Mouse (Mus musculus): ENCODE data around the gene Trnt1. TPM values are rescaled to one million over a fixed set of nuclear protein-coding genes. Genes with fewer than 3 reads are reported as not detected.

The Trnt1 gene
- polyA plus RNA-seq, 1 experiment from 2014 or later: 42.1 TPM

GRCm38 (mm10) chr6:106791429-106791828, 22.5 kb downstream of the Trnt1 start:
- Histone ChIP-seq H3K27me3 (replicated peaks) (no peaks in the 10 kb centered on the region), H3K4me1 (peaks cover 2% of the 10 kb centered on the region; the same call in 1 of the 2 replicates), H3K27ac (replicated peaks) (no peak overlapping the region), H3K4me2 (no peak overlapping the region), H3K4me3 (no peak overlapping the region), H3K9ac (no peak overlapping the region), H3K36me3 (peaks cover 73% of the 10 kb centered on the region), H3K9me3 (no peaks in the 10 kb centered on the region)
- ATAC-seq (ENCODE audit: extremely low read depth, insufficient number of reproducible peaks, low FRiP score, low TSS enrichment): no peak
- 87% methylated on average over 8 of the region's 8 CpGs for WGBS

GRCm38 (mm10) chr6:106792486-106792885, 23.6 kb downstream of the Trnt1 start:
- 90% methylated on average over 5 of the region's 5 CpGs for WGBS
- Histone ChIP-seq H3K4me1 (peaks cover 5% of the 10 kb centered on the region; the same call in 1 of the 2 replicates), H3K27ac (replicated peaks) (no peak overlapping the region), H3K36me3 (peaks cover 63% of the 10 kb centered on the region), H3K9me3 (no peaks in the 10 kb centered on the region), H3K27me3 (replicated peaks) (no peaks in the 10 kb centered on the region), H3K9ac (no peak overlapping the region), H3K4me2 (no peak overlapping the region), H3K4me3 (no peak overlapping the region)
- ATAC-seq (ENCODE audit: extremely low read depth, insufficient number of reproducible peaks, low FRiP score, low TSS enrichment): no peak

GRCm38 (mm10) chr6:106793088-106793487, 24.2 kb downstream of the Trnt1 start:
- peaks cover 60% of the 10 kb centered on the region for H3K36me3 ChIP-seq
- ATAC-seq (ENCODE audit: extremely low read depth, insufficient number of reproducible peaks, low FRiP score, low TSS enrichment): no peak
- H3K9me3 ChIP-seq: no peaks in the 10 kb centered on the region
- H3K4me3 ChIP-seq: no peak overlapping the region
- H3K4me1 ChIP-seq: peaks cover 5% of the 10 kb centered on the region; the same call in 1 of the 2 replicates
- H3K27me3 ChIP-seq (replicated peaks): no peaks in the 10 kb centered on the region
- H3K9ac ChIP-seq: no peak overlapping the region
- H3K4me2 ChIP-seq: no peak overlapping the region
- WGBS: 88% methylated on average over 7 of the region's 7 CpGs
- H3K27ac ChIP-seq (replicated peaks): no peak overlapping the region

GRCm38 (mm10) chr6:106793621-106794020, 24.7 kb downstream of the Trnt1 start:
- H3K9ac ChIP-seq: no peak overlapping the region
- no peak overlapping the region for H3K4me3 ChIP-seq
- WGBS: 93% methylated on average over 10 of the region's 10 CpGs
- no peak for ATAC-seq (ENCODE audit: extremely low read depth, insufficient number of reproducible peaks, low FRiP score, low TSS enrichment)
- no peak overlapping the region for H3K27ac ChIP-seq (replicated peaks)
- no peaks in the 10 kb centered on the region for H3K27me3 ChIP-seq (replicated peaks)
- H3K4me1 ChIP-seq: peaks cover 9% of the 10 kb centered on the region
- no peak overlapping the region for H3K4me2 ChIP-seq
- no peaks in the 10 kb centered on the region for H3K9me3 ChIP-seq
- H3K36me3 ChIP-seq: peaks cover 55% of the 10 kb centered on the region

GRCm38 (mm10) chr6:106794094-106794814, 25.3 kb downstream of the Trnt1 start:
- Histone ChIP-seq H3K9me3 (no peaks in the 10 kb centered on the region), H3K36me3 (peaks cover 49% of the 10 kb centered on the region), H3K9ac (no peak overlapping the region), H3K4me2 (no peak overlapping the region), H3K4me3 (no peak overlapping the region), H3K27me3 (replicated peaks) (no peaks in the 10 kb centered on the region), H3K4me1 (peaks cover 16% of the 10 kb centered on the region), H3K27ac (replicated peaks) (no peak overlapping the region)
- ATAC-seq (ENCODE audit: extremely low read depth, insufficient number of reproducible peaks, low FRiP score, low TSS enrichment): no peak
- WGBS: 79% methylated on average over 13 of the region's 13 CpGs

GRCm38 (mm10) chr6:106799333-106800226, 30.7 kb downstream of the Trnt1 start, which contains the start of gene Crbn:
Gene Crbn, minus strand, starts transcription at chr6:106800077.
- Histone ChIP-seq H3K4me1 (peaks cover 17% of the 10 kb centered on the region), H3K4me2 (peak within 1 kb of the TSS; percentile 91), H3K9ac (peak within 1 kb of the TSS; percentile 81), H3K4me3 (peak within 1 kb of the TSS; percentile 65), H3K9me3 (no peaks in the 10 kb centered on the region), H3K36me3 (peaks cover 10% of the 10 kb centered on the region), H3K27me3 (replicated peaks) (no peaks in the 10 kb centered on the region), H3K27ac (replicated peaks) (no peak within 1 kb of the TSS)
- peak; percentile 89 for ATAC-seq (ENCODE audit: extremely low read depth, insufficient number of reproducible peaks, low FRiP score, low TSS enrichment)
- WGBS: 2% methylated on average over 53 of the region's 57 CpGs

- peak overlapping the region; percentile 65 for H3K4me3 ChIP-seq
- no peak for ATAC-seq (ENCODE audit: extremely low read depth, insufficient number of reproducible peaks, low FRiP score, low TSS enrichment)
- H3K9ac ChIP-seq: no peak overlapping the region
- WGBS: 45% methylated on average over 5 of the region's 5 CpGs
- H3K36me3 ChIP-seq: peaks cover 5% of the 10 kb centered on the region; the same call in 1 of the 2 replicates
- no peaks in the 10 kb centered on the region for H3K27me3 ChIP-seq (replicated peaks)
- H3K9me3 ChIP-seq: no peaks in the 10 kb centered on the region
- peaks cover 17% of the 10 kb centered on the region for H3K4me1 ChIP-seq
- no peak overlapping the region for H3K27ac ChIP-seq (replicated peaks)
- H3K4me2 ChIP-seq: peak overlapping the region; percentile 91
These were observed 31.3 kb downstream of the Trnt1 start for GRCm38 (mm10) chr6:106800227-106800557.

- 34% methylated on average over 2 of the region's 2 CpGs for WGBS
- no peaks in the 10 kb centered on the region for H3K27me3 ChIP-seq (replicated peaks)
- ATAC-seq (ENCODE audit: extremely low read depth, insufficient number of reproducible peaks, low FRiP score, low TSS enrichment): no peak
These were observed 36.0 kb downstream of the Trnt1 start for GRCm38 (mm10) chr6:106804904-106805303.

GRCm38 (mm10) chr6:106809161-106809560, 40.2 kb downstream of the Trnt1 start:
- Histone ChIP-seq H3K4me2 (no peak overlapping the region), H3K4me1 (no peaks in the 10 kb centered on the region), H3K9ac (no peak overlapping the region), H3K27me3 (replicated peaks) (no peaks in the 10 kb centered on the region), H3K4me3 (no peak overlapping the region), H3K9me3 (no peaks in the 10 kb centered on the region; the same call in 1 of the 2 replicates), H3K36me3 (no peaks in the 10 kb centered on the region), H3K27ac (replicated peaks) (no peak overlapping the region)
- 44% methylated on average over 2 of the region's 2 CpGs for whole genome bisulfite sequencing
- ATAC-seq (ENCODE audit: extremely low read depth, insufficient number of reproducible peaks, low FRiP score, low TSS enrichment): no peak

More at GRCm38 (mm10) chr6:106804904-106805303, 36.0 kb downstream of the Trnt1 start:
- Histone ChIP-seq H3K4me1 (no peaks in the 10 kb centered on the region), H3K4me2 (no peak overlapping the region), H3K36me3 (no peaks in the 10 kb centered on the region), H3K27ac (replicated peaks) (no peak overlapping the region), H3K9me3 (no peaks in the 10 kb centered on the region), H3K4me3 (no peak overlapping the region), H3K9ac (no peak overlapping the region)

GRCm38 (mm10) chr6:106810686-106811085, 41.8 kb downstream of the Trnt1 start:
- H3K4me2 ChIP-seq: no peak overlapping the region
- ATAC-seq (ENCODE audit: extremely low read depth, insufficient number of reproducible peaks, low FRiP score, low TSS enrichment): no peak
- WGBS: 73% methylated on average over 3 of the region's 3 CpGs
- no peaks in the 10 kb centered on the region for H3K4me1 ChIP-seq
- no peaks in the 10 kb centered on the region; the same call in 1 of the 2 replicates for H3K9me3 ChIP-seq
- H3K27me3 ChIP-seq (replicated peaks): no peaks in the 10 kb centered on the region
- H3K27ac ChIP-seq (replicated peaks): no peak overlapping the region
- H3K9ac ChIP-seq: no peak overlapping the region
- H3K4me3 ChIP-seq: no peak overlapping the region
- H3K36me3 ChIP-seq: no peaks in the 10 kb centered on the region

- Histone ChIP-seq H3K4me3 (no peak overlapping the region), H3K4me1 (no peaks in the 10 kb centered on the region), H3K9me3 (no peaks in the 10 kb centered on the region), H3K36me3 (no peaks in the 10 kb centered on the region), H3K4me2 (no peak overlapping the region), H3K9ac (no peak overlapping the region), H3K27me3 (replicated peaks) (no peaks in the 10 kb centered on the region), H3K27ac (replicated peaks) (no peak overlapping the region)
- no peak for ATAC-seq (ENCODE audit: extremely low read depth, insufficient number of reproducible peaks, low FRiP score, low TSS enrichment)
These were observed 50.3 kb downstream of the Trnt1 start for GRCm38 (mm10) chr6:106819246-106819645.

Data from heart, embryonic 13.5 days (tissue).